Mouse (Mus musculus): ENCODE measurements around the gene Kdm4b. TPM values are rescaled to one million over a fixed set of nuclear protein-coding genes. Genes with fewer than 3 reads are reported as not detected.

Gene Kdm4b
- polyA plus RNA-seq, 1 experiment from 2014 or later = 13.5 TPM

DNA sequence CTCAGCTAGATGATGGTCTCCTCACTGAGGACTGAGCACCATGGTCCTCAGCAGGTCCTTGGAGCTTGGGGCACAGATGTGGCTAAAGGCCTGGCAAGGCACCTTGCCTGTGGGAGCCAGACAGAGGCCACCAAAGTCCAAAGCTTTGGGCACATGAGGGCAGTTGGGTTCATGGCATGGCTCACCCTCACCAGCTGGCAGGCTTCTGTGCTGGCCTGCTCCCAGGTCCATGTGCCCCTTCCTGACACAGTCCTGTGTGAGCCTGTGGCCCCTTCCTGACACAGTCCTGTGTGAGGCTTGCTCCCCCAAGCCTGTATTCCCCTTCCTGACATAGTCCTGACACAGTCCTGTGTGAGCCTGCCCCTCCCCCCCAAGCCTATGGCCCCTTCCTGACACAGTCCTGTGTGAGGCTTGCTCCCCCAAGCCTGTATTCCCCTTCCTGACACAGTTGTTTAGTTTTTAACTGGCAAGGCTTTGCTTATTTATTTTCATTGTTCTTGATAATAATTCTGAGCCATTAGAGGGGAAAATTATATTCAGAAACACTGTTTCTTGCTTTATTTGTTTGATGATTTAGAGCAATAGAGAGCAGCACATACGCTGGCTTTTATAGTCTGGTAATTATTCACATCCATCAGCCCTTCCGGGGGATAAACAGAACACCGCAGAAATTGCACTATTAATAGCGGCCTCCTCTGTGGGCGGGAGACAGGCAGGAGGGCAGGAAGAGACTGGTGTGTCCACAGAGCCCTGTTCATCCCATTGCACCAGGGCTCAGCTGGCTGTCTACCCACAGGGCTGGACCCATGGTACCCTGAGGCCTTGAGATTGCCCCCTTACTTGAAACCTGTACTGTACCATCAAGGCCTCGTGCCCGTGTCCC is 40.2 kb downstream of the Kdm4b start:
- TF ChIP-seq EP300 (optimal IDR thresholded peaks at IDR 0.05) (no peak), CTCF (IDR thresholded peaks at IDR 0.05; ENCODE audit: low read depth) (no peak)
- 43% methylated on average over 7 of the region's 7 CpGs for WGBS
- no peak for ATAC-seq (ENCODE audit: low FRiP score, low TSS enrichment)
- Histone ChIP-seq H3K27me3 (ENCODE audit: control insufficient read depth, insufficient read depth, low read length) (no peaks in the 10 kb centered on the region), H3K9ac (ENCODE audit: low read length) (no peak overlapping the region), H3K9me3 (ENCODE audit: control insufficient read depth, low read length) (no peaks in the 10 kb centered on the region), H3K27ac (replicated peaks) (peak overlapping the region; percentile 56), H3K36me3 (ENCODE audit: control insufficient read depth, insufficient read depth, low read length) (peaks cover 8% of the 10 kb centered on the region; the same call in 1 of the 2 replicates), H3K4me2 (replicated peaks; ENCODE audit: low read depth) (no peak overlapping the region), H3K4me1 (replicated peaks; ENCODE audit: control insufficient read depth, insufficient read depth) (0 out of 2 replicates have a peak, but pooled peaks cover 6% of the 10 kb centered on the region), H3K4me3 (ENCODE audit: low read depth, low read length) (no peak overlapping the region)
- no peak for DNase-seq (ENCODE audit: low spot score)

DNA sequence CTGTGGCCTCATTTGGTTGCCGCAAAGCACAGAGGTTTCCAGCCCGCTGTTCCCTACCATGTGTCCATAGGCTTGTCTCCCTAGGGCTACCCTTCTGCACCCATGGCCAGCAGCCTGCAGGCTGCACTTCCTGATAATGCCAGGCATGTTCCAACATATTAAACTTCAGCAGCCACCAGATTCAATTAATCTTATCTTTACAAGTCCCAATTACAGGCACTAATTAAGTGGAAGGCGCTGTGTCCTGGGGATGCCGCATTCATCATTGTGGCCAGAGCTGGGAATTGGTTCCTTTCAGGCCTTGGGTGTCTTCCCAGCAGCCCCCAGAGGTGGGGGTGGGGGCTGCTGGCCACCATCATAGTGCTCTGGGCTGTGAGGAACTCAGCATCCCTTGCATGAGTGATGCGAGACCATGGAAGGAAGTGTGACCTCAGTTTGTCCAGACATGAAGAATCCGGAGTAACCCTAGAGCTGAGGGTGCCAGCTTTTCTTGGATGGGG is 42.5 kb downstream of the Kdm4b start:
- Histone ChIP-seq H3K4me1 (replicated peaks; ENCODE audit: control insufficient read depth, insufficient read depth) (0 out of 2 replicates have a peak, but pooled peaks cover 6% of the 10 kb centered on the region), H3K27me3 (ENCODE audit: control insufficient read depth, insufficient read depth, low read length) (no peaks in the 10 kb centered on the region), H3K4me2 (replicated peaks; ENCODE audit: low read depth) (no peak overlapping the region), H3K4me3 (ENCODE audit: low read depth, low read length) (no peak overlapping the region), H3K27ac (replicated peaks) (no peak overlapping the region), H3K36me3 (ENCODE audit: control insufficient read depth, insufficient read depth, low read length) (peaks cover 11% of the 10 kb centered on the region), H3K9ac (ENCODE audit: low read length) (no peak overlapping the region), H3K9me3 (ENCODE audit: control insufficient read depth, low read length) (no peaks in the 10 kb centered on the region)
- 89% methylated on average over 6 of the region's 6 CpGs for WGBS
- no peak for DNase-seq (ENCODE audit: low spot score)
- TF ChIP-seq EP300 (optimal IDR thresholded peaks at IDR 0.05) (no peak), CTCF (IDR thresholded peaks at IDR 0.05; ENCODE audit: low read depth) (no peak)
- no peak for ATAC-seq (ENCODE audit: low FRiP score, low TSS enrichment)

DNA sequence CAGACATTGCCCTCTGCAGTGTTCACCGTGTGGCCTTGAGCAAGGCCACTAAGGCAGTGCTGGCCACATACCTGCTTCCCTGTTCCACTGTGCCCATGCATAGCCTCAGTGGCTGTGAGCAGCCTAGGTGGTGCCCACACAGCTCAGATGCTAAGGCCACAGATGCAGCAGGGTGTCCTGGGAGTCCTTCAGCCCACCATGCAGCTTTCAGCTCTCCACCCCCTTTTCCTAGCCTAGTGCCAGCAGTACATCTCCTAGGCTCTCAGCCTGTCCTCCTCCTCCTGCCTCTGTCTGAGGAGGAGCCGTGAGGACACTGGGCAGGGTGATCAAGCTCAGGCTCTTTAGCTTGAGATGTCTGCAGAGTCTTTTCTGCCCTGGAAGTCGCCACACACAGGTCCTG is 44.2 kb downstream of the Kdm4b start:
- 81% methylated on average over 3 of the region's 3 CpGs for WGBS
- peak overlapping the region; percentile 65 for H3K27ac ChIP-seq (replicated peaks)
- no peak overlapping the region for H3K4me3 ChIP-seq (ENCODE audit: low read depth, low read length)
- DNase-seq (ENCODE audit: low spot score) (no peak), ATAC-seq (ENCODE audit: low FRiP score, low TSS enrichment) (no peak)
- H3K9ac ChIP-seq (ENCODE audit: low read length) = no peak overlapping the region
- H3K36me3 ChIP-seq (ENCODE audit: control insufficient read depth, insufficient read depth, low read length) = peaks cover 11% of the 10 kb centered on the region
- H3K4me1 ChIP-seq (replicated peaks; ENCODE audit: control insufficient read depth, insufficient read depth) = 0 out of 2 replicates have a peak, but pooled peaks cover 6% of the 10 kb centered on the region
- H3K9me3 ChIP-seq (ENCODE audit: control insufficient read depth, low read length) = no peaks in the 10 kb centered on the region
- H3K4me2 ChIP-seq (replicated peaks; ENCODE audit: low read depth) = no peak overlapping the region
- no peak for TF ChIP-seq CTCF (IDR thresholded peaks at IDR 0.05; ENCODE audit: low read depth)
- TF ChIP-seq EP300 (optimal IDR thresholded peaks at IDR 0.05) = no peak
- no peaks in the 10 kb centered on the region for H3K27me3 ChIP-seq (ENCODE audit: control insufficient read depth, insufficient read depth, low read length)

DNA sequence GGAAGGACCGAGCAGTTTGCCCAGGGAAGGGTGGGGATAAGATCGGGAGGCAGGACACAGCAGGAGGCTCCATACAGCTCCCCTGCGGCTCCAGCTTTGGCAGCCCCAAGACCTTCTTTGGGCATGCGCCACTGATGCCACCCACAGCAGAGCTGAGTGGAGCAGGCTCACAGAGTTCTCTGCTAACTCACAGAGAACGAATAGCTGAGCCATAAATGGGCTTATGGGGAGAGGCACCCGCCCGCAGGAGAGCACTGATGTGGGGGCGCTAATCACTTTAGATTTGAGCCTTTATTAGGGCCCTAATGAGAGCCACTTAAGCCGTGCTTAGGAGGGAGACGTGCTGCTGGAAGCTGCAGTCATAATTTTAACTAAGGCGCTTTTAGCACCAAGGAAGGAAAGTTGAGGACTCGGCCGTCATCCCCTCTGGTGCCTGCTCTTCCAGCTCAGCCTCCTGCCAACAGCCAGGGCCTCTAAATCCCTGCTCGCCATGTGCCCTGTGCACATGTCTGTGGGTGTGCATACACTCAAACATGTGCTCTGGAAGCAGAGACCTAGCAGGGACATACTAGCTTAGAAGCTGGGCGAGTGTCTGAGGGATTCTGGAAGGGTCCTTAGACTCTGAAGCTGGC is 45.3 kb downstream of the Kdm4b start:
- Histone ChIP-seq H3K9ac (ENCODE audit: low read length) (no peak overlapping the region), H3K4me2 (replicated peaks; ENCODE audit: low read depth) (no peak overlapping the region), H3K27me3 (ENCODE audit: control insufficient read depth, insufficient read depth, low read length) (no peaks in the 10 kb centered on the region), H3K27ac (replicated peaks) (peak overlapping the region; percentile 71), H3K9me3 (ENCODE audit: control insufficient read depth, low read length) (no peaks in the 10 kb centered on the region), H3K36me3 (ENCODE audit: control insufficient read depth, insufficient read depth, low read length) (peaks cover 13% of the 10 kb centered on the region), H3K4me1 (replicated peaks; ENCODE audit: control insufficient read depth, insufficient read depth) (no peaks in the 10 kb centered on the region), H3K4me3 (ENCODE audit: low read depth, low read length) (no peak overlapping the region)
- ATAC-seq (ENCODE audit: low FRiP score, low TSS enrichment) (peak; percentile 23; the same call in 1 of the 2 replicates), DNase-seq (ENCODE audit: low spot score) (no peak)
- 77% methylated on average over 15 of the region's 15 CpGs for WGBS
- TF ChIP-seq EP300 (optimal IDR thresholded peaks at IDR 0.05) (no peak), CTCF (IDR thresholded peaks at IDR 0.05; ENCODE audit: low read depth) (no peak)

DNA sequence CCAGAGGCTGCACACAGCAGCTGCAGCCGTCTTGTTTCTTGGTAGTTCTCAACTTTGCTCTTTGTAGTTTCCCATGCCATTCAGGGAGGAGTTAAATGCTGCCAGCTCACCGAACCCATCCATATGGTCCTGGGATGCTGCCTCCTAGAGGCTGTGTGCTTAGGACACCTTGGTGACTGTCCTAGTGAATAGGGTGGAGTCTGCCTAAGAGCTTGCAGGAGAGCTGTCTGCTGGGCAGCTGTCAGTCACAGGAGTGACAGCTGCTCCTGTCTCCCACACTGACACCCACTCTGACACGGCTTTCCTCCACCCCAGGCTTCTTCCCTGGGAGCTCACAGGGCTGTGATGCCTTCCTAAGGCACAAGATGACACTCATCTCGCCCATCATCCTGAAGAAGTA is 46.2 kb downstream of the Kdm4b start:
- Histone ChIP-seq H3K27me3 (ENCODE audit: control insufficient read depth, insufficient read depth, low read length) (no peaks in the 10 kb centered on the region), H3K27ac (replicated peaks) (peak overlapping the region; percentile 71), H3K9ac (ENCODE audit: low read length) (no peak overlapping the region), H3K4me1 (replicated peaks; ENCODE audit: control insufficient read depth, insufficient read depth) (no peaks in the 10 kb centered on the region), H3K9me3 (ENCODE audit: control insufficient read depth, low read length) (no peaks in the 10 kb centered on the region), H3K4me3 (ENCODE audit: low read depth, low read length) (no peak overlapping the region), H3K4me2 (replicated peaks; ENCODE audit: low read depth) (no peak overlapping the region), H3K36me3 (ENCODE audit: control insufficient read depth, insufficient read depth, low read length) (peaks cover 13% of the 10 kb centered on the region)
- no peak for DNase-seq (ENCODE audit: low spot score)
- ATAC-seq (ENCODE audit: low FRiP score, low TSS enrichment) = no peak
- WGBS = 65% methylated on average over 4 of the region's 4 CpGs
- TF ChIP-seq CTCF (IDR thresholded peaks at IDR 0.05; ENCODE audit: low read depth) (peak; percentile 47), EP300 (optimal IDR thresholded peaks at IDR 0.05) (no peak)
